Mouse (Mus musculus): ENCODE measurements around the gene Dglucy. TPM values are rescaled to one million over a fixed set of nuclear protein-coding genes. Genes with fewer than 3 reads are reported as not detected.

Dglucy gene
- polyA plus RNA-seq, 1 experiment from 2014 or later = 5.0 TPM

GRCm38 (mm10) chr12:100924646-100925339 lies 145.9 kb downstream of the Dglucy start:
- Histone ChIP-seq H3K36me3 (ENCODE audit: control insufficient read depth, insufficient read depth, low read length) (no peaks in the 10 kb centered on the region), H3K4me2 (ENCODE audit: low read depth, low read length) (no peak overlapping the region), H3K9me3 (replicated peaks; ENCODE audit: control insufficient read depth, low read length) (no peaks in the 10 kb centered on the region), H3K4me1 (ENCODE audit: control insufficient read depth, insufficient read depth, low read length) (no peaks in the 10 kb centered on the region), H3K4me3 (replicated peaks; ENCODE audit: low read length) (no peak overlapping the region), H3K27ac (ENCODE audit: low read length) (no peak overlapping the region), H3K27me3 (ENCODE audit: control insufficient read depth, insufficient read depth, low read length) (no peaks in the 10 kb centered on the region), H3K9ac (ENCODE audit: low read length) (no peak overlapping the region)
- WGBS = 83% methylated on average over 15 of the region's 15 CpGs
- no peak for ATAC-seq (ENCODE audit: insufficient read depth, low FRiP score)

- Histone ChIP-seq H3K27ac (ENCODE audit: low read length) (no peak overlapping the region), H3K36me3 (ENCODE audit: control insufficient read depth, insufficient read depth, low read length) (no peaks in the 10 kb centered on the region), H3K9ac (ENCODE audit: low read length) (no peak overlapping the region), H3K9me3 (replicated peaks; ENCODE audit: control insufficient read depth, low read length) (no peaks in the 10 kb centered on the region), H3K4me2 (ENCODE audit: low read depth, low read length) (no peak overlapping the region), H3K27me3 (ENCODE audit: control insufficient read depth, insufficient read depth, low read length) (no peaks in the 10 kb centered on the region), H3K4me3 (replicated peaks; ENCODE audit: low read length) (no peak overlapping the region), H3K4me1 (ENCODE audit: control insufficient read depth, insufficient read depth, low read length) (no peaks in the 10 kb centered on the region)
- 72% methylated on average over 14 of the region's 14 CpGs for WGBS
- ATAC-seq (ENCODE audit: insufficient read depth, low FRiP score) = peak; percentile 67; the same call in 1 of the 2 replicates
Measured at GRCm38 (mm10) chr12:100925644-100926619, 147.1 kb downstream of the Dglucy start.

GRCm38 (mm10) chr12:100928286-100928685 lies 149.4 kb downstream of the Dglucy start:
- Histone ChIP-seq H3K4me3 (replicated peaks; ENCODE audit: low read length) (no peak overlapping the region), H3K9me3 (replicated peaks; ENCODE audit: control insufficient read depth, low read length) (no peaks in the 10 kb centered on the region), H3K4me1 (ENCODE audit: control insufficient read depth, insufficient read depth, low read length) (no peaks in the 10 kb centered on the region), H3K4me2 (ENCODE audit: low read depth, low read length) (no peak overlapping the region), H3K9ac (ENCODE audit: low read length) (no peak overlapping the region), H3K27ac (ENCODE audit: low read length) (no peak overlapping the region), H3K27me3 (ENCODE audit: control insufficient read depth, insufficient read depth, low read length) (no peaks in the 10 kb centered on the region), H3K36me3 (ENCODE audit: control insufficient read depth, insufficient read depth, low read length) (no peaks in the 10 kb centered on the region)
- no peak for ATAC-seq (ENCODE audit: insufficient read depth, low FRiP score)
- WGBS = 87% methylated on average over 9 of the region's 9 CpGs

GRCm38 (mm10) chr12:100931653-100932052 lies 152.8 kb downstream of the Dglucy start:
- no peak overlapping the region for H3K4me3 ChIP-seq (replicated peaks; ENCODE audit: low read length)
- H3K4me1 ChIP-seq (ENCODE audit: control insufficient read depth, insufficient read depth, low read length) = no peaks in the 10 kb centered on the region
- no peak for ATAC-seq (ENCODE audit: insufficient read depth, low FRiP score)
- H3K36me3 ChIP-seq (ENCODE audit: control insufficient read depth, insufficient read depth, low read length) = no peaks in the 10 kb centered on the region
- H3K9me3 ChIP-seq (replicated peaks; ENCODE audit: control insufficient read depth, low read length) = no peaks in the 10 kb centered on the region
- no peak overlapping the region for H3K9ac ChIP-seq (ENCODE audit: low read length)
- no peak overlapping the region for H3K4me2 ChIP-seq (ENCODE audit: low read depth, low read length)
- WGBS = 93% methylated on average over 14 of the region's 14 CpGs
- H3K27ac ChIP-seq (ENCODE audit: low read length) = no peak overlapping the region
- no peaks in the 10 kb centered on the region for H3K27me3 ChIP-seq (ENCODE audit: control insufficient read depth, insufficient read depth, low read length)

- Histone ChIP-seq H3K27me3 (ENCODE audit: control insufficient read depth, insufficient read depth, low read length) (no peaks in the 10 kb centered on the region), H3K4me1 (ENCODE audit: control insufficient read depth, insufficient read depth, low read length) (no peaks in the 10 kb centered on the region), H3K4me3 (replicated peaks; ENCODE audit: low read length) (no peak overlapping the region), H3K9me3 (replicated peaks; ENCODE audit: control insufficient read depth, low read length) (no peaks in the 10 kb centered on the region), H3K9ac (ENCODE audit: low read length) (no peak overlapping the region), H3K36me3 (ENCODE audit: control insufficient read depth, insufficient read depth, low read length) (no peaks in the 10 kb centered on the region), H3K27ac (ENCODE audit: low read length) (no peak overlapping the region), H3K4me2 (ENCODE audit: low read depth, low read length) (no peak overlapping the region)
- WGBS = 83% methylated on average over 5 of the region's 5 CpGs
- ATAC-seq (ENCODE audit: insufficient read depth, low FRiP score) = no peak
Measured at GRCm38 (mm10) chr12:100934796-100935195, 155.9 kb downstream of the Dglucy start.

GRCm38 (mm10) chr12:100936116-100936515 lies 157.3 kb downstream of the Dglucy start:
- H3K4me2 ChIP-seq (ENCODE audit: low read depth, low read length) = no peak overlapping the region
- H3K4me3 ChIP-seq (replicated peaks; ENCODE audit: low read length) = no peak overlapping the region
- H3K9me3 ChIP-seq (replicated peaks; ENCODE audit: control insufficient read depth, low read length) = no peaks in the 10 kb centered on the region
- H3K36me3 ChIP-seq (ENCODE audit: control insufficient read depth, insufficient read depth, low read length) = no peaks in the 10 kb centered on the region
- H3K27me3 ChIP-seq (ENCODE audit: control insufficient read depth, insufficient read depth, low read length) = no peaks in the 10 kb centered on the region
- no peak for ATAC-seq (ENCODE audit: insufficient read depth, low FRiP score)
- no peak overlapping the region for H3K9ac ChIP-seq (ENCODE audit: low read length)
- no peaks in the 10 kb centered on the region for H3K4me1 ChIP-seq (ENCODE audit: control insufficient read depth, insufficient read depth, low read length)
- 7% methylated on average over 2 of the region's 2 CpGs for WGBS
- H3K27ac ChIP-seq (ENCODE audit: low read length) = no peak overlapping the region

- H3K4me3 ChIP-seq (replicated peaks; ENCODE audit: low read length) = no peak overlapping the region
- H3K4me1 ChIP-seq (ENCODE audit: control insufficient read depth, insufficient read depth, low read length) = no peaks in the 10 kb centered on the region
- H3K4me2 ChIP-seq (ENCODE audit: low read depth, low read length) = no peak overlapping the region
- no peaks in the 10 kb centered on the region for H3K27me3 ChIP-seq (ENCODE audit: control insufficient read depth, insufficient read depth, low read length)
- H3K9me3 ChIP-seq (replicated peaks; ENCODE audit: control insufficient read depth, low read length) = no peaks in the 10 kb centered on the region
- no peak for ATAC-seq (ENCODE audit: insufficient read depth, low FRiP score)
- no peak overlapping the region for H3K9ac ChIP-seq (ENCODE audit: low read length)
- H3K36me3 ChIP-seq (ENCODE audit: control insufficient read depth, insufficient read depth, low read length) = no peaks in the 10 kb centered on the region
- WGBS = 76% methylated on average over 4 of the region's 4 CpGs
- 0 out of 2 replicates have a peak overlapping the region, but pooled peaks have one; percentile 19 for H3K27ac ChIP-seq (ENCODE audit: low read length)
Measured at GRCm38 (mm10) chr12:100936737-100937136, 157.9 kb downstream of the Dglucy start.

GRCm38 (mm10) chr12:100937441-100938360 lies 158.8 kb downstream of the Dglucy start:
- H3K4me1 ChIP-seq (ENCODE audit: control insufficient read depth, insufficient read depth, low read length) = no peaks in the 10 kb centered on the region
- H3K36me3 ChIP-seq (ENCODE audit: control insufficient read depth, insufficient read depth, low read length) = no peaks in the 10 kb centered on the region
- H3K4me3 ChIP-seq (replicated peaks; ENCODE audit: low read length) = no peak overlapping the region
- ATAC-seq (ENCODE audit: insufficient read depth, low FRiP score) = peak; percentile 61; the same call in 1 of the 2 replicates
- peak overlapping the region; percentile 14; the same call in 1 of the 2 replicates for H3K27ac ChIP-seq (ENCODE audit: low read length)
- H3K9ac ChIP-seq (ENCODE audit: low read length) = no peak overlapping the region
- no peaks in the 10 kb centered on the region for H3K9me3 ChIP-seq (replicated peaks; ENCODE audit: control insufficient read depth, low read length)
- no peak overlapping the region for H3K4me2 ChIP-seq (ENCODE audit: low read depth, low read length)
- no peaks in the 10 kb centered on the region for H3K27me3 ChIP-seq (ENCODE audit: control insufficient read depth, insufficient read depth, low read length)
- 59% methylated on average over 21 of the region's 21 CpGs for WGBS

All from stomach, embryonic 16.5 days (tissue).